Mouse (Mus musculus) effector memory CD4-positive, alpha-beta T cell, adult 5 months (primary cell): ENCODE measurements around the gene Golim4. TPM values are rescaled to one million over a fixed set of nuclear protein-coding genes. Genes with fewer than 3 reads are reported as not detected.

ENCODE experiments used
- polyA plus RNA-seq: library from polyadenylated mRNA; unstranded; fragments of 100-300 nt; shearing (Covaris generic); gene quantifications from one replicate; pipeline ENCODE4 v1.2.1, GENCODE M21; 2017

Gene Golim4
- 22.7 TPM for polyA plus RNA-seq

GRCm38 (mm10) chr3:75956551-75957302 lies at the start of gene Golim4:
Golim4 (minus strand) TSS chr3:75956949.

Other genes with a start within 250 kb of the Golim4 start
- gene Gm29133, start 208.8 kb downstream of the Golim4 start, polyA plus RNA-seq: not detected
- gene Fstl5, start 117.3 kb upstream of the Golim4 start, polyA plus RNA-seq: not detected